ENCODE assay signal across 9 mouse cellular contexts in the genomic region with DNA sequence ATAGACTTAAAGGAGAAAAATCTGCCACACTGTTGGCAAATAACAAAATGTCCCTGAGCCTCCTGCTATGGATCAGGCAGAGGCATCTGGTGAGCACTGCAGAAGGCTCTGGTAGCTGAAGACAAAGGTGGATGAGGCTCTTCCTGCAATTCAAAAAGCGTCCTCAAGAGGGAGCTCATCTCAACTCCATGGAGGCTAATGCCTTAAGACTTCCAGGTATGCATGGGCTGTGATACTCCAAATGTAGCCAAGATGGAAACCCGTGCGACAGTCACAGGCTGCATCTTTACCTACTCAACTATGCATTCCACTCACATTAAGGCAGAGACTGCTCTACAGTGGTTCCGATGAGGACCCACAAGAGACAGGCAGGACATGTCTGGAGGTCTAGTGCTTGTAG.
DNase-seq lines count a peak whose midpoint lies in the region; TF ChIP-seq lines count a peak whose summit lies in the region.
"Had no signal": no experiment of that assay in that cellular context is flagged by ENCODE, and none has a peak within 500 bp of the region (broad histone marks: within the 10 kb centered on the region; RNA-seq: fewer than 3 reads in every experiment).

No protein-coding gene starts in this region.

- H3K9ac ChIP-seq in heart, adult 2 months (ENCODE audit: low read depth, low read length), result no peak overlapping the region
- H3K9ac ChIP-seq: liver, embryonic 15.5 days had no signal

- H3K27ac ChIP-seq in heart, adult 2 months, result no peak overlapping the region
- no peak overlapping the region for H3K27ac ChIP-seq in heart, embryonic 10.5 days
- H3K27ac ChIP-seq: liver, embryonic 15.5 days had no signal

- H3K79me2 ChIP-seq in heart, adult 2 months (replicated peaks; ENCODE audit: control insufficient read depth, insufficient read depth, low read length), result no peaks in the 10 kb centered on the region

- TF ChIP-seq EP300 in heart, adult 2 months (IDR thresholded peaks at IDR 0.05; ENCODE audit: insufficient read depth, low read depth, low read length), result no peak

- H3K4me1 ChIP-seq in heart, adult 2 months (ENCODE audit: control insufficient read depth, insufficient read depth, low read length), result no peaks in the 10 kb centered on the region
- no peaks in the 10 kb centered on the region for H3K4me1 ChIP-seq in heart, embryonic 10.5 days
- H3K4me1 ChIP-seq: liver, embryonic 15.5 days had no signal

- no peaks in the 10 kb centered on the region for H3K9me3 ChIP-seq in heart, embryonic 10.5 days
- H3K9me3 ChIP-seq: liver, embryonic 15.5 days had no signal

- intact Hi-C loops in heart, adult 2 months (cut with DNase I), result loop anchor here (1.0 to 2.0 kb wide), 2 partner anchors 47 to 375 kb away; a partner anchor contains a TSS

- peak; percentile 50 to 61 for DNase-seq in heart, adult 2 months
- no peak for DNase-seq in heart, embryonic 10.5 days (ENCODE audit: low spot score)
- peak; percentile 86 for DNase-seq in R1 (ENCODE audit: low read depth, low spot score)
- peak; percentile 87 for DNase-seq in cerebellum, adult 9-11 months
- DNase-seq in frontal cortex, postnatal 36 days (ENCODE audit: low spot score in 2 of 2), result peak; percentile 70 to 90
- peak; percentile 54 to 89 for DNase-seq in layer of hippocampus, adult 18-20 months (ENCODE audit: low spot score in 2 of 2)
- peak; percentile 89 for DNase-seq in lung, postnatal 36 days
- peak; percentile 26 to 44 for DNase-seq in spleen, postnatal 36 days (ENCODE audit: low spot score in 2 of 2)

- no peaks in the 10 kb centered on the region for H3K36me3 ChIP-seq in heart, adult 2 months (ENCODE audit: control insufficient read depth, insufficient read depth, low read length)
- H3K36me3 ChIP-seq in heart, embryonic 10.5 days, result peaks cover 11% of the 10 kb centered on the region; the same call in 1 of the 2 replicates

- no peaks in the 10 kb centered on the region for H3K27me3 ChIP-seq in heart, adult 2 months (ENCODE audit: control insufficient read depth, insufficient read depth, low read length)
- no peaks in the 10 kb centered on the region for H3K27me3 ChIP-seq in heart, embryonic 10.5 days (ENCODE audit: insufficient read depth, poor library complexity, severe bottlenecking)
- H3K27me3 ChIP-seq: liver, embryonic 15.5 days had no signal

- TF ChIP-seq POLR2A in heart, adult 2 months (IDR thresholded peaks at IDR 0.05; ENCODE audit: insufficient read depth, low read depth, low read length), result no peak

- WGBS in heart, adult 2 months, result 53% methylated on average over 4 of the region's 4 CpGs
- 52% methylated on average over 4 of the region's 4 CpGs for WGBS in heart, embryonic 10.5 days

- TF ChIP-seq CTCF in heart, adult 2 months (IDR thresholded peaks at IDR 0.05), result peak; percentile 97

- H3K4me3 ChIP-seq in heart, adult 2 months, result no peak overlapping the region
- no peak overlapping the region for H3K4me3 ChIP-seq in heart, embryonic 10.5 days
- H3K4me3 ChIP-seq: liver, embryonic 15.5 days had no signal
